Mouse (Mus musculus): ENCODE measurements around the gene Arl2bp.

Gene Arl2bp

GRCm38 (mm10) chr8:94694701-94695100 lies 28.3 kb downstream of the Arl2bp start:
- no peak for DNase-seq (ENCODE audit: extremely low read depth, insufficient read length, low spot score)

- DNase-seq (ENCODE audit: extremely low read depth, insufficient read length, low spot score), result no peak
Measured at GRCm38 (mm10) chr8:94695341-94695993, 29.1 kb downstream of the Arl2bp start.

DNA sequence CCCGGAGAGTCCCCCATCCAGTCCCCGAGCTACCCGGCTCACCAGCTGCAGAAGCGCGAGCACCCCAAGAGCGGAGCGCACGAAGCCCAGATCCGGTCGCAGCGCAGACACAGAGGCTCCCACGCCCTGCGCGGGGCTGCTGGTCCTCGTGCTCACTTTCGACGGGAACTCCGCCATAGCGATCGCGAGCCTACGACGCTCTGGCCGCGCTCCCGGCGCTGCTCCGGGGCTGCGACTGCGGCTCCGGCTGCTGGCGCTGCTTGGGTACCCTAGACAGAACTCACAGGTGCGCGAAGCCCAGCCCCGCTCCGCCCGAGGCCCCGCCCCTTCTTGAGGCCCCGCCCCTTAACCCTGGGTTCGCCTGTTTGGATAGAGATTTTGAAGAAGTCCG lies 29.6 kb downstream of the Arl2bp start, which contains the start of gene Pllp:
TSS of gene Pllp (minus strand) at position 285 of the 391 bp plus-strand sequence.
- no peak for DNase-seq (ENCODE audit: extremely low read depth, insufficient read length, low spot score)

GRCm38 (mm10) chr8:94696566-94696965 lies 30.2 kb downstream of the Arl2bp start:
- DNase-seq (ENCODE audit: extremely low read depth, insufficient read length, low spot score), result no peak

DNA sequence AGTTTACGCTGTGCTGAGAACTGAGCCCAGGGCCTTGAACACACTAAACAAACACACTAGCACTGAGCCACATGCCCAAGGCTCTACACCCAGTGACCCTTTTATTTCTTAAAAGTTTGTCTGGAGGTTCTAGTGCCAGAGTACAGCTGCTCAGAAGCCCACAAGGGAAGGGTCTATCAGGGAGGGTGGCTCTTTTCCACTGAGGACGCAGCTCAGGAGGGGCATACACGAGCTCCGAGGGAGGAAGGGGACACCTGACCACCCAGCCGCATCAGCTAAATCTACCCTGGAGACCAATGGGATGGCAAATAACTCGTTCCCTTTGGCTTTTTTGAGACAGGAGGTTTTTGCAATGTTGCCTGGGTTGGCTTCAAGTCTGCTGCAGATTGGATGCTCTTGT lies 31.6 kb downstream of the Arl2bp start:
- no peak for DNase-seq (ENCODE audit: extremely low read depth, insufficient read length, low spot score)

GRCm38 (mm10) chr8:94699366-94699765 lies 33.0 kb downstream of the Arl2bp start:
- no peak for DNase-seq (ENCODE audit: extremely low read depth, insufficient read length, low spot score)

DNA sequence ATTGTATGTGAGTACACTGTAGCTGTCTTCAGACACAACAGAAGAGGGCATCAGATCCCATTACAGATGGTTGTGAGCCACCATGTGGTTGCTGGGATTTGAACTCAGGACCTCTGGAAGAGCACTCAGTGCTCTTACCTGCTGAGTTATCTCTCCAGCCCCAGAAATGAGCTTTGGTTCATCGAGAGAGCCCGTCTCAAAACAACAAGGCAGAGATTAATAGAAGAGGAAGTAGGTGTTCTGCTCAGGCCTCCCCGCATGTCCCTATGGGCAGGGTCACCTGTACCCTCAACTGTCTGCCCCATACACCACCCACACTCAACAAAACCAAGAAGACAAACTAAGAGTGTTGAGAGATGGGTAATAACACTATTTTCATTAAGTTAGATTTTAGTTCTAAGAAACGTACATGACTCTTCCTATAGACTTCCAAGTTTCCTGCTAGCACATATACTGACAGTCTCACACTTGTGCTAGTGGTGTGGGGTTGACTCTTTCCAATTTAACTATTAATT lies 34.1 kb downstream of the Arl2bp start:
- no peak for DNase-seq (ENCODE audit: extremely low read depth, insufficient read length, low spot score)

DNA sequence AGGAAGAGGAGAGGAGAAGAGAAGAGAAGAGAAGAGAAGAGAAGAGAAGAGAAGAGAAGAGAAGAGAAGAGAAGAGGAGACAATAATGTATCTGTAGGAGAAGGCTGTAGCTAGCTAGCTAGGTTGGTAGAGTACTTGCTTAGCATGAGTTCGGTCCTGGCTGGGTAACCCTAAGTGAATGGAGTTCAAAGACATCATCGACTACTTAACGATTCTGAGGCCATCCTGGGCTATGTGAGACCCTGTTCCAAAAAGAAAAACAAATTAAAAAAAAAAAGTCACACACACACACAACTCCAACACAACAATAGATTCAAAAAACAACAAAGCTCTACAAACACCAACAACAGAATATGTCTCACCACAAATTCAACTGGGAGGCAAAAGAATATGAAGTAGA lies 35.8 kb downstream of the Arl2bp start:
- no peak for DNase-seq (ENCODE audit: extremely low read depth, insufficient read length, low spot score)

GRCm38 (mm10) chr8:94702844-94703813 lies 36.7 kb downstream of the Arl2bp start:
- DNase-seq (ENCODE audit: extremely low read depth, insufficient read length, low spot score), result peak; percentile 83

DNA sequence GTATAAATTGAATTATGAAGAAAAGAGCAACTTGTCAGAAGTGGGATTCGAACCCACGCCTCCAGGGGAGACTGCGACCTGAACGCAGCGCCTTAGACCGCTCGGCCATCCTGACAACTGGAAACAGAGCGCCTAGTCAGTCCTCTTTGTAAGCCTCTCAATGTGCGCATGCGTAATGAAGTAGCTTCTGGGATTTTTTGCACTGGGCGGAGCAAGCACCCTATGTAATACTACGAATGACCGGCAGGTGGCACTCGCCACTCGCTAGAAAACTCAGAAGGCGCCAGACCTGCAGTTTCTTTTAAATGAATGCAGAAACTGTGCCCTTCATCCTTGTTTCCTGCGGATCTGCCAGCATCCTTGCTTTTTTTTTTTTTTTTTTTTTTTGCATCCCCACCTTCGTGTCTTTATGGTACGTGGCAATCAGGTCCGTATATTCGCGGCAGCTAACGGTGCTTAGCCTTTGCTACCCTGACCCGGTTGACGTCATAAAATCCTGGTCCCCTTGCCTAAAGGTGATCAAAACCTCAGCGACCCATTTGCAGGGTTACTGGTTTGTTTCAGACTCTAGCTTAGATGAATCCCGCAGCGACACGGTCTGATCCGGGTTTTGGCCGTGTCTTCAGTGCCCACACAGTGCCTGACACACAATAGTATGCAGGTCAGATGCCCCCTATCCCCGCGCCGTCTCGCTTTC lies 37.7 kb downstream of the Arl2bp start:
- peak; percentile 86 for DNase-seq (ENCODE audit: extremely low read depth, insufficient read length, low spot score)

GRCm38 (mm10) chr8:94704669-94704984 lies 38.2 kb downstream of the Arl2bp start:
- no peak for DNase-seq (ENCODE audit: extremely low read depth, insufficient read length, low spot score)

- no peak for DNase-seq (ENCODE audit: extremely low read depth, insufficient read length, low spot score)
Measured at GRCm38 (mm10) chr8:94705581-94706245, 39.3 kb downstream of the Arl2bp start.

GRCm38 (mm10) chr8:94706732-94707395 lies 40.5 kb downstream of the Arl2bp start:
- DNase-seq (ENCODE audit: extremely low read depth, insufficient read length, low spot score), result no peak

- DNase-seq (ENCODE audit: extremely low read depth, insufficient read length, low spot score), result no peak
Measured at GRCm38 (mm10) chr8:94710336-94710735, 43.9 kb downstream of the Arl2bp start.

DNA sequence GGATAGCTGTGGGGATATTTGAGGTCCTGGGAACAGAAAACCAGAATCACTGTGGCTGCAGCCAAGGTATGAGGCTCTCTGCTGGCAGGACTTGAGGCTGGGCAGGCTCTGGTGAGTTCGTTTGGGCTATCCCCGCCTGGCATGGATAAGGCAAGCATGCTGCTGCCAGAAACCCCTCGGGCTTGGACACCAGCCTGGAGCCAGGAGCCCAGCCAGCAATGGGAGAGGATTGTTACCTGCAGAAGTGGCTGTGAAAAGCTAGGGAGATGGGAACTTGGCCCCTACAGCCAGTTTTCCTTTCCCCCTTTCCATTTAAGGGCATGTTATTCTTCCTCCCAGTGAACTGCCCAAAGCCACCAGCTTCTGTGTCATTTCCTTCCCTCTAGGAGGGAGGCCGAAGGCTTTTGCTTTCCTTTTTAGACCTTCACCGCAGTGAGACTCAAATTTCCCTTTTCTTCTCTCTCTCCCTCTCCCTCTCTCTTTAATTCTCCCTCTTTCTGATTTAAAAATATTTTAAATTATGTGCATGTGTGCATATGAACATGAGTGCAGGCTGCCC lies 44.8 kb downstream of the Arl2bp start:
- peak; percentile 83 for DNase-seq (ENCODE audit: extremely low read depth, insufficient read length, low spot score)

DNA sequence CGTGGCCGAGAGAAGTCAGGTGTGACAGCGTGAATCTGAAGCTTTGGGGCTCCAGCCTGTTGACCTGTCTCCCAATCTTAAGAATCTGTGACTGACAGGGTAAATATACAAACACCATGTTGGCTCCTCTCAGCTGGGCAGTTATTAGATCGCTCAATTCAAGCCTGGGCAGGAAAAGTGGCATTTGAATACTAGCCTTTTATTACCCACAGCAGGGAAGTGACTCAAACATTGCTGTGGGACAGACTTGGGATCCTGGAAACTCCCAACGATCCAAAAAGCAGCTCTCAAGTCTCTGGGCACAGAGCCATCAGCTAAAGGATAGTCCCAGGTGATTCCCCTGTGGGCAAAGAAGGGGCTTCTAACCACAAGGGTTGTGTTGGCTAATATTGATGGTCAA lies 48.2 kb downstream of the Arl2bp start:
- peak; percentile 74 for DNase-seq (ENCODE audit: extremely low read depth, insufficient read length, low spot score)

GRCm38 (mm10) chr8:94715871-94716270 lies 49.5 kb downstream of the Arl2bp start:
- peak; percentile 59 for DNase-seq (ENCODE audit: extremely low read depth, insufficient read length, low spot score)

DNA sequence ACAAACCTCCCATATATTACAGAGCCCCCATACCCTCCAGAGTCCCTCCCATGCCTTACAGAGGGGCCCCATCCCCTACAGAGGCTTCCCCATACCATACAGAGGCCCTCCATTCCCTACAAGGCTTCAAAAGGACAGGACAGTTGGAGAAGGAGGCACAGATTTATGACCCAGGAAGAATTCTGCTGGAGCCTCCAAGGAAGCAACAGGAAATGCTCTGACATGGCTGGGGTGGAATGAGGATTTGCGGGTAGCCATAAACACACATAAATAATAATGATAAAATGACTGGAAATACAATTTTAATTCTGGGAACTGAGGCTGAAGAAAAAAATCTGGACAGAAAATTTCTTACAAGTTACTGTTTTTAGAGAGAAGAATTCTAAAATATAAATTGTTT lies 50.4 kb downstream of the Arl2bp start:
- DNase-seq (ENCODE audit: extremely low read depth, insufficient read length, low spot score), result no peak

All from 3134 (cell line).